Mouse (Mus musculus) telencephalon, adult 2 months (tissue): ENCODE measurements around the gene Med13l.

Experiments used
- DNase-seq: peaks from one replicate; pipeline ENCODE4 v3.0.0-alpha.2; 2011; ENCODE audit warnings: low read depth, low spot score

Med13l gene

DNA sequence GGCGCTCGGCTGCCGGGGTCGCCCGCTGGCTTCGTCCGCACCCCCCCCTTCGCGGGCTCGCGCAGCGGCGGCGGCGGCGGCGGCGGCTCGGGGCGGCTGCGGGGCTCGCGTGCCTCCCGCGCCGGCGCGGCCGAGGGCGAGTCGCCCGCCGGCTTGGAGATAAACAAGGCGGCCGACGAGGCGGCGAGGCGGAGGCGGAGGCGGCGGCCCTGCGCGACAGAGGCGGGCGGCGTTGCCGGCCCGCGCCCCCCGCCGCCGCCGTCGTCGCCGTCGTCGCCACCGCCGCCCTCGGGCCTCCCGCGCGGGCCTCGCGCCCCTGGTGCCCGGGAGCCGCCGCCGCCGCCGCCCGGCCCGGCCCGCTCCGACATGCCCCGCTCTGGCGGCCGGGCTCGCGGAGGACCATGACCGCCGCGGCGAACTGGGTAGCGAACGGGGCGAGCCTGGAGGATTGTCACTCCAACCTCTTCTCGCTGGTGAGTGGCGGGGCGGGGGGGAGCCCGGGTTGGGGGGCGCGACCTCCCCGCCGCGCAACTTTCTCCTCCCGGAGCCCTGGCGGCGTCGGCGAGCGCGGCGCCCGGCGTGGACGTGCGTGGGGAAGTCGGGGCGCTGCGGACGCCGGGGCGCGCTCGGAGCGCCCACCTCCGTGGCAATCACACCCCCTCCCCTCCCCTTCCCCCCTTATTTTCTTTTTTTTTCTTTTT lies at the start of gene Med13l:
Gene Med13l (plus strand): TSS at position 295 of the 701 bp plus-strand sequence.
- no peak for DNase-seq

DNA sequence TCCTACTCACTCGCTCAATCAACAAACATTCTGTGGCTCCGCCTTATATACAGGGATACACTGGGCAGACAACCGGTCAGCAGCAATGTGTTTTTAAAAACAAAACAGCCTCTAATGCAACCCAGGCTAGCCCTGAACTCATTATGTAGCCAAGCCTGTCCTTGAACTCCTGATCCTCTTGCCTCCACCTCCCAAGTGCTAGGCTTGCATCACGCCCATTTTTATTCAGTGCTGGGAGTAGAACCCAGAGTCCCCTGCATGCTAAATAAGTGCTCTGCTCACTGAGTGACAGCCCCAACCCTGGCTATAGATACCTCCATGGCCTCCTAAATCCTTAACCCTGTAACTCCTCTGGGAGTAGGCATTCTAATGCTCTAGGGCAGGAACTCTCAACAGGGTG lies 49.5 kb upstream of the Med13l start:
- no peak for DNase-seq

DNA sequence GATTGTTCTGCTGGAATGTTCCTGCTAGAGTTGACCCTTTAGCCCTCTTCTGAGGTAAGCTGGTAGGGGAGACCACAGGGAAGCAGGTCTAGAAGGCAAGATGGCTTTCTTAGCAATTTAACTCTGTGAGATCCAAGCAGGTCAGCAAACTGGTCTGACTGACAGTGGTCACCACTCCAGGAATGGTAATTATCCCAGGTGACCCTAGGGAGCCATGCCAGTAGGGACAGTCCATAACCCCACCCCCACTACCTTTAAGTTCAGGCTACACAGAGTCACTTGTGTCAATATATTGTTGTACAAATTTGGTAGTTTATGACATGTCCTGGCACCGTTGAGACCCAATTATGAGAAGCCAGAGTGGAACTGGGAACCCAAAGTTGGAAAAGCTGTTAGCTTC lies 47.5 kb upstream of the Med13l start:
- DNase-seq = no peak

DNA sequence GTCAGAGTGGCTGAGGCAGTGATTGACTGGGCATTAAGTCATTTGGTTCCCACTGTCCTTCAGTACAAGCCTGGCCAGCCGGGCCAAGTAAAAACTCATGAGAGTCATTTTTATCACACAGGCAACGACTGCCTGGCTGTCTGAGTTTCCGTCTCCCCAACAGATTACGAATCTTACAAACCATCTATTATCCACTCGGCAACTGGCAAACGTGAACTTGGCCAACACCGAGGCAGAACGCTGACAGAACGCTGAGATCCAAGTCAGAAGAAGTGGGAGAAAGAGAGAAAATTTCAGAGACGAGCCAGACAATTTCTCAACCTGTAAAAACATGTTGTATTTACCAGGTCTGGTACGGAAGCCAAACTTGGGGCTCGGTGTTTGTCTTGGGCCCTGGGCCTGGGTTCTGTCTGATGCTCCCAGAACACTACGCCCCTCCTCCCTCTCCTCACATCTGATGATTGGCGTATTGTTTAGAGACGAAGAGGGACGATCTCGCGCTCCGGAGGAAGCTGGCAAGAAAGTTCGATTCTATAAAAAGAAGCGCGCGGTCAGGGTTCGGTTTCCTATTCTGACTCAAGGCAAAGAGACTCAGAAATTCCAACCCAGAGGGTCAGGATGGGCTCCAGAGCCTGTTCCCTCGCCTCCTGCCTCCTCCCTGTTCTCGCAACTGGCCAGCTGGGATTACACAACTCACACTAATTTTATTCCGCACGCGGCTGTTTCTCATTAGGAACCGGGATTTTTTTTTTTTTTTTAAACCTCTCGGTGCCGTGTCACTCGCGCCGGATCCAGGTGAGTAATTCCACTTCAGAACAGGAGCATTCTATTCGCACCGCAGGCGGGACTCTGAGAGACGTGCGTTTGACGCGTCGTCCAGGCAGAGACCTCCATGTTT lies 46.6 kb upstream of the Med13l start:
- peak; percentile 46 for DNase-seq

DNA sequence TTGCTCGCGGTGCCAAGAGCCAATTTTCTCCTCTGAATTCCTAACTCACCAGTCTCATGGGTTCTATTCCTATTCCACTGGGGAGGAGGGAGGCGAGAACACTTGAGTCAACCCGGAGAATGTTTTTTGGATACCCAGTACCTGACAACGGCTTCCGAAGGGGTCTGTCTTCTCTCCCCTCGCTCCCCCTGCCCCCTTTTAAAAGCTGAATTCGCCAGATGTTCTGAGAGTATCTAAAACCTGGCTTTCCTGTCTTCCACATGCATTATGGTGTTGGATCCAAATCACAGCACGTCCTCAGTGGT lies 46.0 kb upstream of the Med13l start:
- no peak for DNase-seq

DNA sequence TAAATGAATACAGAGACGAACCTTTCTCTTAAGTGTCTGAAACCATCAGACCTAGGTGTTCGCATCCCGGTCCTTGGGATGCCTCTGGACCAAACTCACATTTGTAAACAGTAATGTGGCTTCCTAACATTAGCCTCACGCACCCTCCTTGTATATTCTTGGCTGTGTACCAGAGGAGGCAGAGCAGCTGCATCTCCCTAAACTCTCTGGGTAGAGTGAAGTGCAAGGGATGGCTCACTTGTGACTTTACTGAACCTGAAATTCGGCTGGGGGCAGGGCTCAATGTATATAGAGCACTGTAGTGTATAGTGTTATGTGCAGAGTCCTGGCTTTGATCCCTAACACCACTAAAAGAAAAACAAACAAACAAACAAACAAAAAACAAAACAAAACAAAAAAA lies 45.6 kb upstream of the Med13l start:
- no peak for DNase-seq

DNA sequence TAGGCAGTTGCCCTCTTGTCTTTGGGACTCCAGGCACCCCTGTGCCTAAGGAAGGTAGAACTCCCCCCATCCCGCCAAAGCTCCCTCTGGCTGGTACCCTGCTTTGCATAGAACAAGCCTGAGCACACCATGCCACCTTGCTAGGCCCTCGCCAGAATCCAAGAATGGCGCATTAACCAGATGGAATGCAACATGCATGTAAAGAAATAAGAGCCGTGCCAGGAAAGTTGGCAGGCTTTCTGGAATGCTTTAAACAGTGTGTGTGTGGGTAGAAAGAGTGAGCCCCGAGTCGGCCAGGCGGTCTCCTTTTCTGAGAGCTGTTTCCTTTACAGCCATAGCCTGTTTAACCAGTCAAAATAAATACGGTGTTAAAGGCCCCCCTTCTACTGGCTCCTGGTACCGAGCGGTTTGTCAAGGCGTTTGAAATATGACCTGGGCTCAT lies 45.2 kb upstream of the Med13l start:
- peak; percentile 92 for DNase-seq

DNA sequence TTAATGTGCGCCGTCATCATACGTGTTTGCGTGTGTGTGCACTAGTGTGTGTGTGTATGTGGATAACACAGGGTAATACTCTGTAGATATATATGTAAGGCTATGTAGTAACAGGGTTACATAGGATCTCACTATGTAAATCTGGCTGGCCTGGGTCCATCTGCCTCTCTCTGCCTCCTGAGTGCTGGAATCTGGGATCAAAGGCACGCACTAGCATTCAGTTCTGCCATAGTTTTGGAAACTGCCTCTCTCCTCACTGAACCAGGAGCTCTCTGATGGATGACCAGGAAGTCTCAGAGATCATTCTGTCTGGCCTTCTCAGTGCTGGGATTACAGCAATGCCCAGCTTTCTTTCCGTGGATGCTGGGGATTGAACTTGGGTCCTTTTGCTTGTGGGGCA lies 44.4 kb upstream of the Med13l start:
- DNase-seq = no peak

DNA sequence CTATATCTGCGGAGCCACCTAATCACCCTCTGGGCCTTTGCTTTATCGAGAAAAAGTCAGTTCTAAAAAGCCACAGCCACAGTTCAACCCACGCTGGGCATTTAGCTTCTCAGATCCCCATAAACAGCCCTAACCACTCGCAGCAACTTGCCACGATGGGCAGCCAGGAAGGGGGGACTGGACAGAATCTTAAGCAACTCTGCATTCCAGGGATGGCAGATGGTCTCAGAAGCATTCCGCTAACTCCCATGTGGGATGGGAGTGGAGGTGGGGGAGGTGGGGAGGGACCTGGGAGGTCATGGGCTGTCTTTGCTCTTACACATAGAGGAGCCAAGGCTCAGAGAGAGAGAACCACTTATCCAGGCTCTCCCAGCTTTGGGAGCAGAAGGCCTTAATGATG lies 44.0 kb upstream of the Med13l start:
- no peak for DNase-seq

DNA sequence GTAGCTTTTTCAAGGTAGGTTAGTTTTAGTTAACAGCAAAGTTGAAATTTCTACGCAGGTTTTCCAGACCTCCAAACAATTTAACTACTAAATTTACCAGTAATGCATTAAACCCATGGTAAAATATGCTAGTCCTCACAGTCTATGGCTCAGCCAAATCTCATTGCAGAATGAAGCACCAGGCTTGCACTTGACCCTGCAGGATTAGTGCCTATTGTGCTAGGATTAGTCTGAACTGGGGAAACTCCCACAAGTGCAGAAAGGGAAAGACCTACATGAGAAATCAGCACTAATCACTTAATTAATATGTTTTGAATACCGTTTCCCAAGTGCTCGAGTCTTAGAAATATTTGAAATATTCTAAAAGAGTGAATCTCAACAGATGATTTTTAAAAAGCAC lies 40.0 kb upstream of the Med13l start:
- DNase-seq = no peak

DNA sequence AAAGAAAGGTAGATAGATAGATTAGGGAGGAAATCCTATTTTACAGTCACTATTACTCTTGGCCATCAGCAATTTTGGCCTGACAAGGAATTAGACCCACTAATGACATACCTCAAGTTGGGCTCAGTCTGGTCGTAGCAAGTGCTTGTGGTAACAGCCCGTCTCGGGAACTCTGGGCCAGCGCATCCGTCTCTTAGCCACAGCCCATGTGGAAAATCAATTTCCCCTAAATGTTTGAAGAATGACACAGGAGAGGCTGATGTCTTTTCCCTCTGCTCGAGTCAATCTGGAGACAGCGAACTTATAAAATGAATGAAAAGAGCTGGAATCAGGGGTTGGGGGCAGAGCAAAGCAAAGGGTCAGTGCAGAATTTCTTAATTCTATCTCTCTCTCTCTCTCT lies 36.1 kb upstream of the Med13l start:
- DNase-seq = no peak

DNA sequence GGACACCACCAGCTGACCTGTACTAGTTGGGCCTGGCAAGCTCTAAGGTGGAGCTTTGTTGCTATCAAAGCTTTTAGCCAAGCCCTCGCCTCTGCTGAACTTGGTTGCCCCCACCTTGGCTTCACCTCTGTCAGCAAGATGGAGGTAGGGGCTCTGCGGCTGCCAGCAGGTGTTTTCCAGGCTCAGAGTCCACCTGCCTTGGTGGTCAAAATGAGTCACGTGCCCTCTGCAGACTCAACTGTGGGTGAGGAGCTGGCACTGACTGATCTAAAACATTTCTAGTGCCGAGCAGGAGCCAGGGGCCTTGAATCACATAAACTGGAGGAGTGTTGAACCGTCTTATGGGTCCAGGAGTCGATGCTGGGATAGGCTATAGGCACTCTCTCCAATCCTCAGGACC lies 34.8 kb upstream of the Med13l start:
- DNase-seq = no peak

DNA sequence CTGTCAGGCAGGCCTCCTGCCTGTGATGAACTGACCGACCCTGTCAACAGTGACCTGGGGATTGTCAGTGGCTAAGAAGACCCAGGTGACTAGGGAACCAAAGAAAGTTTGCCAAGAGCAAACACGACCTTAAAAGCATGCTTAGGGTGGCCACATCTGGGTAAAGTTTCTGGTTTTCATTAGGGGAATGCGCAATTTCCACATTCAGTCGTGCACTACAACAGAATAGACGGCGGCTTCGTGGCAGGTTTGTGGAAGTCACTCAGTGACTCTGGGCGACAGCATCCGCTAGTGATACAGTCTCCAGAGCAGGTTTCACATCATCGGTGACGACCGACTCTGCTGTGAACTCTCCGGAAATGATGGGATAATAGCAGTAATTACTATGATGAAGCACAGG lies 34.0 kb upstream of the Med13l start:
- DNase-seq = no peak

DNA sequence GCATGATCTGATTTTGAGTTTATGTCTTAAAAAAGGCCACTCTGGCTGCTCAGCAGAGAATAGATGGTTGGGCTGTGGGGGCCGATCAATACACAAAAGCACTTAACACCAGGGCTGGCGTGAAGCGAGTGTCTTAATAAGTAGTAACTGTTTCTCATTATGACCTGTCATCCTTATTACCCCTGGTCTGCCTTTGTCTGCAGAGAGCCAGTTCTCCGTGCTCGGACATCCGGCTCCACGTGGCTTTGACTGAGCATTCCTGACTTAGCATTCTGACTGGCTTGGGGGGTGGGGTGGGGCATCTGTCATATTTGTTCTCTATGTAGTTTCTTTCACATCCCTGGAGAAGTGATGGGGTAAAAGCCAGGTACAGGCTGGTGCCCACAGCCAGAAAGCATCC lies 31.2 kb upstream of the Med13l start:
- DNase-seq = no peak

DNA sequence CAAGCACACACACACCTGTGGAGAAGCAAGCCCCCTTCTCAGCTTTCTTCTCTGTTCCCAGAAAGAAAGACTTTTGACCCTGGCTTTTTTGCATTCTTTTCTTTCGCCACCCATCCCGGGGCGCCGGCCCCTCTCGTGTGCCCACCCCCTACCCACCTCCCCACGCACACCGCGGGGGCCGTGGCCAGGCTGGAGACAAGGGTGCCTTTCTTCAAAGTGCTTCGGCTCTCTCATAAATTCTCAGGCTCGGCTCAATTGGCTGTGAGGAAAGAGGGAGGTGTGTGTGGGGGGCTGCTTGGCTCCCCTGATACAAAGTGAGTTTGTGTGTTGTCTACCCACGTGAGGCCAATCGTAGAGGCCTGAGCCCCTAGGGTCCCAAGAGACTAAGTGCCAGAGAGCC lies 28.4 kb upstream of the Med13l start:
- no peak for DNase-seq

DNA sequence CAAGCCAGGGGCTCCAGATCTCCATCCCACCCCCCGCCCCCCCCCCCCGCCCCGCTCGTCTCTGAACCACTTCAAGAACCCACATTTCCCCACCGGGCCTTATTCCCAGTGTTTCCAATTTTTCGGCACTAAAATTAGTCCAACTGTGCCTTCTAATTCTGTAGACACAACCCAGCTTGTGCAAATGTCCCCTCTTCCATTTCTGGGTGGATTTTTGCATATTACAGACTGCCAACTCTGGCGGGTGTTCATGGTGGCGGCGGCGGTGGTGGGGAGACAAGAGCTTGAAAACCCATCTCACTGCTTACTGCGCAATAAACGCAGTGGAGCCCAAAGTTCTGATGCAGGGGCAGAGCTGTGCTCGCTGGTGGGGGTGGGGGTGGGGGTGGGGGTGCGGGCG lies 27.8 kb upstream of the Med13l start:
- DNase-seq = peak; percentile 80

DNA sequence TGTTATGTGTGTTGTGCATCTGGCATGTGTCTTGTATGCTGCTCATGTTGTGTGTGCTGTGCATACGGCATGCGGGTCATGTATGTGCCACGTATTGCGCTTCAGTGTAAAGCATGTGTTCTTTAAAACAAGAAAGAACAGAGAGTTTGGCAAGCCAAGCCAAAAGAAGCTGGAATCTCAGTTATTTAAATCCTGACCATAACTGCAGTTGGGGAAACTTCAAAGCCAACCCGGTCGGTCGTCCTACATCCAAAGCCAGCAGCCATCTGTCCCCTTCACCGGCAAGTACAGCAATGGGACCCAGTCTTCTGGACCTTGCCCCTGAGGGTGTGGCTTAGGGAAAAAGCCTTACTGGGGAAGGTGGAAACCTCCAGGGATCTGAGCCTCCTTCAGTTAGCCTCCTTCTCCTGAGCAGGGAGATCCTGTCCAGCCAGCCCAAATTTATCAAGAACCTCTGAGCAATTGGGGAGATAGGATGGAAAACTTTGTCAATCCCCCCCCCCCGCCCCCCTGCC lies 26.0 kb upstream of the Med13l start:
- DNase-seq = no peak

DNA sequence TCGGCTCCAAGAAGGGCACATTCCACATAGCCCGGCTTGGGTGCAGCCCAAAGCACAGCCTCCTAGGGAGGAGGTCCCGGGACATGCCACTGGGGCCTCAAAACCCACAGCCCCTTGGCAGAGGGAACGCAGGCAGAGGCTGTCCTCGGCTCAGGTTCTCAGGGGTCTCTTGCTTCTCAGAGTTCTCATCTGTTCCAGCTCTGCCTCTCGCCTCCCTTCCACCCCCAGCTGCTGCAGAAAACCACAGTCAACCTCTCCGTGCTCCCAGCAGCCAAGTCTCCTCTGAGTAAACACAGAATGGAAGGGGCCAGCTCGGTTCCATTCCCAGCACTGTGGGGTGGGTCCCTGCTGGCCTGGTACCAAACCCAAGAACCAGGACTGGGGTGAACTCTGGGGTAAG lies 25.3 kb upstream of the Med13l start:
- no peak for DNase-seq

DNA sequence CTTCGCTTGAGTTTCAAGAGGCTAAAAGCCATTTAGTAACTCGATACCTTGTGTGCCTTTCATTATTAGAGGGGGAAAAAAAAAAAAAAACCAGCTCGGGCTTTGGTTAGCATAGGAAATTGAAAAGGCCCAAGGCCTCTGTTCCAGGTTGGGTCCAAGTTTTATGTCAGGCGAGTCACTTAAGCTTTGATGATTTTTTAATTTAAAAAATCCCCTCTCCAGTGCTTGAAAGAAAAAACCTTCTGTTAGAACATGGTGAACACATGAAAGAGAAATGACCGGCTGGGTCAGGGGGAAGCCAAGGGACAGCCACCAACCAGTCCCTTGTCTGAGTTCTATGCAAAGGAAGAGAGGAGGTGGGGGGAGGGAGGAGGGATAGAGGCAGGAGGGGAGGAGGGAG lies 22.0 kb upstream of the Med13l start:
- DNase-seq = no peak

DNA sequence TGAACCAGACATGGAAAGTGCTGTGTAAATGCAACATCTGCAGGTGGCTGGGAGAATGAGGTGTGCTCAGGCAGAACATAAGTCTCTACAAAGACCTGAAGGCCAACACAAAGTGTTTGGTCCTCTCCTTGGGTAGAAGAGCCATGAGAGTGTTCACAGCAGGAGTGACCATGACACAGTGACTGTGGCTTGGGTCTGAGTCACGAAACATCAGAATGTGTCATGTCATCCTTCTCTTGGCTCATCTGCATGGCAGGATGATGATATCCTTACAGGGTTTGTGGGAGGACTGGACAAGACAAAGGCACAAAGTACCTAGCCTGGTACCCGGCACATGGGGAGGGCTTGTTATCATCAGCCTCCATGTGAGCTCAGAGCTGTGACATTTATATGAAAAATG lies 16.7 kb upstream of the Med13l start:
- DNase-seq = no peak

DNA sequence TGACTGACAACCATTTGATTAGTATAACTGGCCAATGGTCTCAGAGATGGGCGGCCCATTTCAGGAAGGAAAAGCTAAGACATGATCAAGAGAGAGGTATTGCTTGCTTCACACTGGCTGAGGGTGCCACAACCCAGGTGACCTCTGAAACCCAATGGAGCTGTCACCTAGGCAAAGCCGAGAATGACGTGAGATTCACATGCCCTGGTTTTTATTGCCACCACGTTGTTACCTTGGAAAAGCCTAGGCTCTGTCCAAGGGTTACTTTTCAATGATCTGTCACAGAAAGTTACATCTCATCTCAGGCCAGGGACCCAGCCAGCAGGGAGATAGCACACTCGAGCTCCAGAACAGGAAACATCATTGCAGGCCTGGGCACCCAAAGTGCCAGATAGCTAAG lies 10.0 kb upstream of the Med13l start:
- DNase-seq = no peak

DNA sequence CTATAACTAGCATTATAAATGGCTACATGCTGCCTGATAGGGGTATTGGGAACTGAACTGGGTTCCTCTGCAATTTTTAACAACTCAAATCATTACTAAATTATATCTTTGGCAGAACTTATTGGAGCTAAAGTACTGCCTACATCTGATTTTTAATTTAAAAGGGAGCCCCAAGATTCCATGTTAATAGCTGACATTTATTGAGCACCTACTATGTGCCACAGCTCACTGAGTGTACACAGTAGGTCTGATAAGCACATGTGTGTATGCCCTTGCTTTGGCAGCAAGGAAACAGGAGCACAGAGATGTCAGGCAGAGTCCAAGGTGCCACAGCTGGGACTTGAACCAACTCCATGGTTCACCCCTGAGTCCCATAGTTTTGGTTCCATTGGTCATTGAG lies 7.2 kb upstream of the Med13l start:
- no peak for DNase-seq

DNA sequence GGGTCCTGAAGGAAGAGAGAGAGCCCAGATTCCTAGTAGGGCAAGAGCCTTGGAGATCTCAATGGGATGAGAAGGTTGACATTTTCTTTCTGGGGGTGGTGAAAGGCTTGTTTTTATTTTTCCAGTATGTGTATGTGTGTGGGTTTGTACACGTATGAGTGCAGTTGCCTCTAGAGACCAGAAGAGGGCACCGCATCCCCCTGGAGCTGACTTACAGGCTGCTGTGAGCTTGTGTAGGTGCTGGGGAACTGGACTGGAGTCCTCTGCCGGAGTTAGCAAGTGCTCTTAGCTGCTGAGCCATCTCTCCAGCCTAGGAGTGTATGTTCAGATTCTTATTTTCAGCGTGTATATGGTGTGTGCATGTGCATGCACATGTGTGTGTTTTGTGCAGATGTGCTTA lies 5.2 kb upstream of the Med13l start:
- DNase-seq = no peak
